Mouse (Mus musculus) lung, adult 10 weeks (tissue): Measurements from ENCODE around the gene Wdr24. TPM values are rescaled to one million over a fixed set of nuclear protein-coding genes. Genes with fewer than 3 reads are reported as not detected.

Source experiments
- polyA plus RNA-seq: library from polyadenylated mRNA; stranded (reverse); fragments of 350-450 nt; fragmentation: Illumina TruSeq; extraction: RNeasy Lipid Tissue Mini Kit (QIAGEN cat#74804); gene quantifications from one replicate; pipeline ENCODE4 v1.2.3, GENCODE M21; 2014; ENCODE audit warnings: low read depth, low replicate concordance; ENCODE audit not compliant: insufficient read depth

Gene Wdr24
- polyA plus RNA-seq, result 6.9 TPM

GRCm38 (mm10) chr17:25823452-25823851 is at the start of gene Wdr24:
Wdr24 (plus strand) TSS chr17:25823627.

GRCm38 (mm10) chr17:25785281-25785745 is 38.1 kb upstream of the Wdr24 start, which contains the start of gene Haghl:
Haghl (minus strand) TSS chr17:25785673.

DNA sequence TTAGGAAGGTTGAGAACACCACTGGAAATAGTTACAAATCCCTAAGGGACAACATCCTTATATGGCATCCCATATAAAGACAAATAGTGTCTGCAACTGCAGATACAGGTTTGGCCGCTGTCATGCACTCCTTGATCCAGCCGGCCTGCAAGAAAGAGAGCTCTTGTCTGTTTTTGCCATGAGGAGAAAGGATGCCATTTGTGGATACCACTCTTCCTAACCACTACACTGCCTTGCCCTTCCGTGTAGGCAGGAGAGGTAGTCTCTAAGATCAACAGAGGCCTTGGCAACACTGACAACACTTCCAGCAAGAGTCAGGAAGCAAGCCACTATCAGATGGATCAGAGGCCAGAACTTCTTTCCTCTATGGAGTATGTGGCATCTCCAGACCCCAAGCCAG is 37.1 kb upstream of the Wdr24 start, which contains the start of gene Ccdc78:
Gene Ccdc78, plus strand, starts transcription at position 301 of the 400 bp plus-strand sequence.

GRCm38 (mm10) chr17:25792615-25793014 is 30.8 kb upstream of the Wdr24 start, which contains the start of gene Fam173a:
Fam173a (minus strand) TSS chr17:25792901.

GRCm38 (mm10) chr17:25795609-25796092 is 27.8 kb upstream of the Wdr24 start, which contains the start of gene AC134908.4:
AC134908.4 (minus strand) TSS chr17:25795659.

DNA sequence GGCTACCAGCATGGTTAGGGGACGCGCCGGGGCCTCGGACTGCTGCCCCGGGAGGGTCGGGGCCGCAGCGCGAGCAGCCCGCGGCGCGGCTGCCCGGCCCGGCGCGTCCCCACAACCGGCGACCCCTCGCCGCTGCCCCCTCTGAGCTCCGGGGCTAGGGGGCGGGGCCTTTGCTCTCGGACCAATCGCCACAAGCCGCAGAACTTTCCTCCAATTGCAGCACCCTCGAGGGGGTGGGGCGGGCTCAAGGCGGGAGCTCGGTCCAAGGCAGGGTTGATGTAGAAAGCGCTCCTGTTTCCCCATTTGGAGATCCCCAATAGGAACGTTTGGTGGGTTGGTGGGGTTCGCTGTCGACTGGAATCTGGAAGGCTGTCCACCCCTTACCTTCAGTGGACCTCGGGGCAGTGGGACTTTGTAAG is 26.5 kb upstream of the Wdr24 start, which contains the start of gene Metrn:
Gene Metrn, minus strand, starts transcription at position 186 of the 419 bp plus-strand sequence.

DNA sequence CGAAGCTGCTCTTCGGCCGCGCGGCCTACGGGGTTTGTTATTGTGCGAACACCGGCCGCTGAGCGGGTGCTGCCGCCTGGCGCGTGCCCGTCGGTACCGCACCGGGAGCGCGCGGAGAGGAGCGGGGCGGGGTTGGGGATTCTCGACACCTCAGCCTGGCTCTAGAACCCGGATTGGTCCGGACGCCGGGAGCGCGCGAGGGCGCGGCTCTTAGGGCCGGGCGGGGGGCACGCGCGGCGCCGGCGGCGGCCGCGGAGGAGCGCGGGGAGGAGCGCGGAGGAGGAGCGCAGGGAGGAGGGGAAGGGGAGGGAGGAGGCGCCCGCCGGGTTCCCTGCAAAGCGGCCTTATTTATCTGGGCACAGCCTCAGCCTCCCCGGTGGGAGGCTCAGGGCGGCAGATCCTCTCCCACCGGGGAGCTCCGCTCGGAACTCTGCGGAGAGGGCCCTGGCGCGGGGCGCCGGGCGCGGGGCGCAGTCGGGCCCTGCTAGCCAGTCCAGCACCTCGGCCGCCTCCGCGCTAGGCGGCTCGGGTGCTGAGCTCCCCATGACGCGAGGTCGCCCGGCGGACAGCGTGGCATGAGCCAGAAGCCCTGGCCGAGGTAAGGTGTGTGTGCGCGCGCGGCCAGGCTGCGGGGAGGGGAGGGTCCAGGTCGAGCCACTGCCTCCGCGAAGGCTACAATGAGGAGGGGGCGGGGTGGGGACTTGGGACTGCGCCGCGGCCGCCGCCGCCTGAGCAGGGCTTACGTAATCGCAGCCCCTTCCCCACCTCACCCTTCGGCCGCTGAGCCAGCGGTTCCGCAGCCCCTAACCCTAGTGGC is 14.4 kb upstream of the Wdr24 start, which contains the start of gene Fbxl16:
Gene Fbxl16, plus strand, starts transcription at position 297 of the 817 bp plus-strand sequence.

DNA sequence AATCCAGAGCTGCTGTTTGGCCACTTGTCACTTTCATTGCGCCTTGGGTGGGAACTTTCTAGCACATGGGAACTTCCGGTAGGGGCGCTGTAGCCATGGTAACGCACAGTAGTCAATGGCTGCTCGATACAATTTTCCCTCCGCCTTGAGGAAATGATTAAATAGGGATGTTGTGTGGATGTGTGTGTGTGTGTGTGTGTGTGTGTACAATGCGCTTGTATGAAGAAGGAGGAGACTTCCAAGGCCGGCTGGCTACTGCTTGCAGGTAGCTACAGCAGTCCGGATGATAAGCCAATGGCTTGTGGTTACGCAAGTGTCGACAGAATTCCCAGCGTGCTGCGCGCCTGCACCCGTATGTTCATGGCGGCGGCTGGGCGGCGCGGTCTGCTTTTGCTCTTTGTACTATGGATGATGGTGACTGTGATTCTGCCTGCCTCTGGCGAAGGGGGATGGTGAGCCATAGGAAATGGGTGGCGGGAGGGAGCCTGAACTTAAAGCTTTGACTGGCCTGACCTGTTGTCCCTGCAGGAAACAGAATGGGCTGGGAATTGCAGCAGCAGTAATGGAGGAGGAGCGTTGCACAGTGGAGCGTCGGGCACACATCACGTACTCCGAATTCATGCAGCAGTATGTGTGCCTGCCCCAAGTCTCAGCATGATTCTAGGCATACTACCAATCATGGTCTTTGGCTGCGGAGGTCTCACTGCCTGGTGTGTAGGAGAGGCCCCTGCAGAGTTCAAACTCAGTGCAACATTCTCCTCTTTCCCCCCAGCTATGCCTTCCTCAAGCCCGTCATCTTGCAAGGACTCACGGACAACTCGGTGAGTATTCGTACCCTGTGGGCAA is 5.5 kb downstream of the Wdr24 start, which contains the start of gene Jmjd8:
Gene Jmjd8, plus strand, starts transcription at position 156 of the 846 bp plus-strand sequence.

GRCm38 (mm10) chr17:25833291-25833663 is 9.8 kb downstream of the Wdr24 start, which contains the start of gene Stub1:
Stub1 (minus strand) TSS chr17:25833404.

DNA sequence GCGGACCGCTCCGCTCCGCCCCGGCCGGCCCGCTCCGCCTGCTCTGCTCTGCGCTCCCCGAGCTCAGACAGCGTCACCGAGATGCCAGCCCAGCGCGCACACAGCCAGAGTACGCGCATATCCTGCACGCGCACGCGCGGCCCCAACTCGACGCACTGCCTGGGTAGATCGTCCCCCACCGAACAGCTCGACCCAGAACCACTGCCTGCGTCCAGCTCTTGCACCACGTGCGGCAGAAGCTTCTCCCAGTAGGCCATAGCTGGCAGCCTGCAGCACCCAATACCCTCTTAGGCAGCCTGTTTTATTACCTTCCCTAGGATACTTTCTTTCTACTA is 13.6 kb downstream of the Wdr24 start, which contains the start of gene Rhbdl1:
Gene Rhbdl1, minus strand, starts transcription at position 220 of the 335 bp plus-strand sequence.

GRCm38 (mm10) chr17:25841117-25841880 is 17.9 kb downstream of the Wdr24 start, which contains the start of gene Gm20683:
Gm20683 (minus strand) TSS chr17:25841763.

GRCm38 (mm10) chr17:25844396-25844901 is 21.0 kb downstream of the Wdr24 start, which contains the start of gene Rhot2:
Rhot2 (minus strand) TSS chr17:25844851.

GRCm38 (mm10) chr17:25860832-25861703 is 37.6 kb downstream of the Wdr24 start, which contains the start of gene Wdr90:
Wdr90 (minus strand) TSS chr17:25861501.

GRCm38 (mm10) chr17:25868601-25869191 is 45.3 kb downstream of the Wdr24 start, which contains the start of gene Mcrip2:
Mcrip2 (minus strand) TSS chr17:25868764.

DNA sequence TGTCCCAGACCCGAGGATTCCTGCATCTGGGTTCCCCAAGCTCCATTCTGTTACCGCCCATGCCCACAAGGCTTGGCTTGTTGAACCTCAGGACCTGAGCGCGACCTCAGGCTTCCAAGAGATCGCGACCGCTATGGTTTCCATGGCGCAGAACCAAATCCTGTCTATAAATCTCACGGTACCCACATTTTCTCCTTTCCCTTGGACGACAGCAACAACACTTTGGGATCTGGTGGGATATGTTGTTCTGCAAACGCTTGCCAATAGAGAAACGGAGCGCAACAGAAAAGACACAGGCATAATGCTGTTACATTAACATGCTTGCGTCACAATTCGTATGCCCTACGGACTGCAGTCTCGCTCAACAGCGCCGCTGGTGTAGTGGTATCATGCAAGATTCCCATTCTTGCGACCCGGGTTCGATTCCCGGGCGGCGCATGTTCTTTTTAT is 51.3 kb downstream of the Wdr24 start, which contains the start of gene Mettl26:
Gene Mettl26, plus strand, starts transcription at position 354 of the 450 bp plus-strand sequence.

